ENCODE assay signal across 9 mouse cellular contexts in the genomic region with DNA sequence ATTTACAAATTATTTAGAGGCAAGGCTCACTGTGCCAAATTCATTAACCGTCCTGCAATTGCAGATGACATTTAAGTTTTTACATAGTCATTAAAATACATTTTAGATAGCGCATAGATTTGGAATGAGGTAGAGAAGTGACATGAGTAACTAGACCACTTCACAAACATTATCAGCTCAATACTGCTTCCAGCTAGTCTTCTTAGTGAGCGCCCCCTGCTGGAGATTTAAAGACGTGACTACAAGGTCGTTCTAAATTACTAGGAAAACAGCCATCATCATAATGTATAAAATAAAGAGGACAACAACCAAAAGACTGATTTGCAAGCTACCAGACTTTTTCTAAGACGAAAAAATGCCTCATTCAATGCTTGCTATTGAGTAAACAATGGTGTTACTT. TPM values are rescaled to one million over a fixed set of nuclear protein-coding genes. Genes with fewer than 3 reads are reported as not detected.
DNase-seq lines count a peak whose midpoint lies in the region; ATAC-seq lines count a peak whose summit lies in the region.
"Had no signal": no experiment of that assay in that cellular context is flagged by ENCODE, and none has a peak within 500 bp of the region (broad histone marks: within the 10 kb centered on the region; RNA-seq: fewer than 3 reads in every experiment).

No protein-coding gene starts in this region.

- no peak overlapping the region for H3K4me3 ChIP-seq in heart, embryonic 11.5 days (ENCODE audit: low read depth, low read length)

- no peak overlapping the region for H3K9ac ChIP-seq in heart, embryonic 11.5 days (ENCODE audit: low read depth, low read length)

- H3K36me3 ChIP-seq in heart, embryonic 11.5 days (ENCODE audit: control insufficient read depth, insufficient read depth, low read length) = no peaks in the 10 kb centered on the region

- H3K9me3 ChIP-seq in heart, embryonic 11.5 days (replicated peaks; ENCODE audit: control insufficient read depth, low read length) = no peaks in the 10 kb centered on the region

- no peak overlapping the region for H3K27ac ChIP-seq in heart, embryonic 11.5 days (ENCODE audit: low read depth, low read length)

- WGBS in heart, embryonic 11.5 days (ENCODE audit: insufficient replicate concordance) = 16% methylated on average over 6 of the region's 6 CpGs

- H3K4me2 ChIP-seq in heart, embryonic 11.5 days = no peak overlapping the region

- no peaks in the 10 kb centered on the region for H3K27me3 ChIP-seq in heart, embryonic 11.5 days (ENCODE audit: control insufficient read depth, insufficient read depth, low read length)

- no peak for ATAC-seq in heart, embryonic 11.5 days (replicated peaks; ENCODE audit: insufficient number of reproducible peaks, low FRiP score, low TSS enrichment)
- 0 out of 2 replicates have a peak, but pooled peaks have one; percentile 57 for ATAC-seq in megakaryocyte progenitor cell, adult 5-6 weeks (replicated peaks; ENCODE audit: poor library complexity)
- no peak for ATAC-seq in inflammation-experienced regulatory T-cells, adult 6 months

- DNase-seq in heart, adult 8-10 months (ENCODE audit: low spot score) = peak; percentile 17
- peak; percentile 49 for DNase-seq in urinary bladder, postnatal 14 days (ENCODE audit: low spot score)
- DNase-seq in urinary bladder, adult 2 months (ENCODE audit: low spot score) = no peak
- DNase-seq in cerebellum, postnatal 4 days (ENCODE audit: low spot score in 2 of 2) = peak; percentile 23 to 43
- DNase-seq in kidney, adult 8-10 months = peak; percentile 6 to 43

- peaks cover 5% of the 10 kb centered on the region; the same call in 1 of the 2 replicates for H3K4me1 ChIP-seq in heart, embryonic 11.5 days (ENCODE audit: control insufficient read depth, insufficient read depth, low read length)

RNA-seq across cellular contexts. Expression of gene Xirp2, which starts 32.0 kb away (rescaled TPM):
- 100 to 1,000 TPM; 302 to 452 (median 427) TPM for total RNA-seq in heart, adult 8-10 months (2022)
- 0.10 and 0.11 TPM in 2 replicates for polyA plus RNA-seq in heart, embryonic 11.5 days (2014; fragmentation: Nextera tagmentation; extraction: Ambion mirVana)
- polyA plus RNA-seq in urinary bladder, adult 2 months (2012; rRNA removed) = not detected in 2 replicates
- not detected in 2 replicates for total RNA-seq in megakaryocyte progenitor cell, adult 5-6 weeks (2015)
- total RNA-seq in megakaryocyte progenitor cell, adult 5-6 weeks (2017) = not detected in 2 replicates
- not detected for polyA plus RNA-seq in inflammation-experienced regulatory T-cells, adult 6 months (2017; shearing (Covaris generic))

RNA-seq across cellular contexts. Expression of gene Gm26727, which starts 44.8 kb away (rescaled TPM):
- total RNA-seq in heart, adult 8-10 months (2022) = not detected
- not detected in 2 replicates for polyA plus RNA-seq in heart, embryonic 11.5 days (2014; fragmentation: Nextera tagmentation; extraction: Ambion mirVana)
- polyA plus RNA-seq in urinary bladder, adult 2 months (2012; rRNA removed) = not detected in 2 replicates
- total RNA-seq in megakaryocyte progenitor cell, adult 5-6 weeks (2015) = not detected in 2 replicates
- total RNA-seq in megakaryocyte progenitor cell, adult 5-6 weeks (2017) = not detected in 2 replicates
- polyA plus RNA-seq in inflammation-experienced regulatory T-cells, adult 6 months (2017; shearing (Covaris generic)) = not detected
- total RNA-seq: layer of hippocampus, adult 8-10 months had no signal
